Mouse (Mus musculus) cerebellum, postnatal 4 days (tissue): ENCODE results near the gene Cbfa2t3.
A peak's percentile ranks its signal among the peaks of the same experiment; 100 is the strongest.

Experiments used
- DNase-seq, 2 experiments: peaks; one replicate each; pipeline ENCODE4 v3.0.0; 2022; ENCODE audit warnings: low spot score in 2 of 2, mixed read lengths in 1 of 2

The Cbfa2t3 gene

GRCm38 (mm10) chr8:122717869-122718509 lies 19.1 kb upstream of the Cbfa2t3 start:
- DNase-seq, result no peak

- DNase-seq, result peak in 1 of 2 experiments; percentile 43
These were observed 17.7 kb upstream of the Cbfa2t3 start for GRCm38 (mm10) chr8:122716566-122716965.

GRCm38 (mm10) chr8:122713157-122713518 lies 14.2 kb upstream of the Cbfa2t3 start:
- no peak for DNase-seq

- no peak for DNase-seq
These were observed 13.7 kb upstream of the Cbfa2t3 start for GRCm38 (mm10) chr8:122712411-122713156.

GRCm38 (mm10) chr8:122711891-122712365 lies 13.0 kb upstream of the Cbfa2t3 start:
- DNase-seq, result no peak

GRCm38 (mm10) chr8:122711480-122711879 lies 12.6 kb upstream of the Cbfa2t3 start:
- no peak for DNase-seq

GRCm38 (mm10) chr8:122709340-122710111 lies 10.6 kb upstream of the Cbfa2t3 start:
- DNase-seq, result peak in 1 of 2 experiments; percentile 69

- no peak for DNase-seq
These were observed 8.3 kb upstream of the Cbfa2t3 start for GRCm38 (mm10) chr8:122707184-122707583.

- no peak for DNase-seq
These were observed 7.1 kb upstream of the Cbfa2t3 start for GRCm38 (mm10) chr8:122705901-122706561.

- DNase-seq, result no peak
These were observed 5.7 kb upstream of the Cbfa2t3 start for GRCm38 (mm10) chr8:122704612-122705011.

GRCm38 (mm10) chr8:122702957-122703356 lies 4.0 kb upstream of the Cbfa2t3 start:
- DNase-seq, result no peak

- no peak for DNase-seq
These were observed 3.5 kb upstream of the Cbfa2t3 start for GRCm38 (mm10) chr8:122702301-122702941.

- no peak for DNase-seq
These were observed 2.7 kb upstream of the Cbfa2t3 start for GRCm38 (mm10) chr8:122701441-122702185.

- no peak for DNase-seq
These were observed 1.7 kb upstream of the Cbfa2t3 start for GRCm38 (mm10) chr8:122700628-122701027.

- DNase-seq, result no peak
These were observed 598 bp downstream of the Cbfa2t3 start for GRCm38 (mm10) chr8:122698254-122698768.

- no peak for DNase-seq
These were observed 1.3 kb downstream of the Cbfa2t3 start for GRCm38 (mm10) chr8:122697586-122697985.

GRCm38 (mm10) chr8:122697181-122697581 lies 1.7 kb downstream of the Cbfa2t3 start:
- peak in 1 of 2 experiments; percentile 56 for DNase-seq

- no peak for DNase-seq
These were observed 3.4 kb downstream of the Cbfa2t3 start for GRCm38 (mm10) chr8:122695438-122696042.

GRCm38 (mm10) chr8:122692152-122692551 lies 6.8 kb downstream of the Cbfa2t3 start:
- DNase-seq, result no peak

GRCm38 (mm10) chr8:122691018-122691417 lies 7.9 kb downstream of the Cbfa2t3 start:
- DNase-seq, result peak in 1 of 2 experiments; percentile 49
